Mouse (Mus musculus) large intestine, adult 2 months (tissue): Measurements from ENCODE around the gene Atxn1. TPM values are rescaled to one million over a fixed set of nuclear protein-coding genes. Genes with fewer than 3 reads are reported as not detected.

Source experiments
- DNase-seq: peaks from one replicate; pipeline ENCODE4 v3.0.0-alpha.2; 2012; ENCODE audit warnings: low read depth, low spot score
- WGBS: fragments of 180-500 bp; shearing (Covaris S2); methylation state at CpG from one replicate; pipeline ENCODE4 v1.1.7; 2018; 5-methylcytosine and 5-hydroxymethylcytosine counted together
- polyA plus RNA-seq: library from polyadenylated mRNA; depleted of rRNA; stranded (reverse); fragments of >200 nt; gene quantifications from 2 replicates; pipeline ENCODE4 v1.2.3, GENCODE M21; 2012

The Atxn1 gene
- polyA plus RNA-seq, 1 experiment, result 6.3 TPM

GRCm38 (mm10) chr13:45625740-45626139 lies 339.1 kb downstream of the Atxn1 start:
- WGBS, result 92% methylated on average over 5 of the region's 5 CpGs
- DNase-seq, result no peak

GRCm38 (mm10) chr13:45623846-45624245 lies 341.0 kb downstream of the Atxn1 start:
- no peak for DNase-seq
- WGBS, result 92% methylated on average over 1 of the region's 1 CpGs

- no peak for DNase-seq
- 96% methylated on average over 4 of the region's 4 CpGs for WGBS
Measured at GRCm38 (mm10) chr13:45622871-45623546, 341.8 kb downstream of the Atxn1 start.

GRCm38 (mm10) chr13:45620687-45621086 lies 344.1 kb downstream of the Atxn1 start:
- 85% methylated on average over 12 of the region's 12 CpGs for WGBS
- DNase-seq, result no peak

GRCm38 (mm10) chr13:45620281-45620680 lies 344.5 kb downstream of the Atxn1 start:
- 81% methylated on average over 7 of the region's 7 CpGs for WGBS

GRCm38 (mm10) chr13:45617988-45618387 lies 346.8 kb downstream of the Atxn1 start:
- no peak for DNase-seq
- 86% methylated on average over 6 of the region's 6 CpGs for WGBS

More at GRCm38 (mm10) chr13:45620281-45620680, 344.5 kb downstream of the Atxn1 start:
- no peak for DNase-seq

- DNase-seq, result no peak
Measured at GRCm38 (mm10) chr13:45614762-45615161, 350.0 kb downstream of the Atxn1 start.

GRCm38 (mm10) chr13:45613346-45613745 lies 351.5 kb downstream of the Atxn1 start:
- WGBS, result 44% methylated on average over 5 of the region's 5 CpGs
- DNase-seq, result no peak

More at GRCm38 (mm10) chr13:45614762-45615161, 350.0 kb downstream of the Atxn1 start:
- WGBS, result 73% methylated on average over 11 of the region's 11 CpGs

- WGBS, result 86% methylated on average over 3 of the region's 3 CpGs
- DNase-seq, result no peak
Measured at GRCm38 (mm10) chr13:45611554-45611953, 353.3 kb downstream of the Atxn1 start.

GRCm38 (mm10) chr13:45609461-45609860 lies 355.3 kb downstream of the Atxn1 start:
- 90% methylated on average over 4 of the region's 4 CpGs for WGBS
- DNase-seq, result no peak

- WGBS, result 98% methylated on average over 5 of the region's 5 CpGs
- no peak for DNase-seq
Measured at GRCm38 (mm10) chr13:45608593-45608992, 356.2 kb downstream of the Atxn1 start.

- no peak for DNase-seq
- 48% methylated on average over 2 of the region's 2 CpGs for WGBS
Measured at GRCm38 (mm10) chr13:45607946-45608345, 356.9 kb downstream of the Atxn1 start.

GRCm38 (mm10) chr13:45603636-45604035 lies 361.2 kb downstream of the Atxn1 start:
- no peak for DNase-seq
- 76% methylated on average over 6 of the region's 6 CpGs for WGBS

GRCm38 (mm10) chr13:45600443-45600842 lies 364.4 kb downstream of the Atxn1 start:
- DNase-seq, result no peak
- 56% methylated on average over 6 of the region's 6 CpGs for WGBS

- 90% methylated on average over 2 of the region's 2 CpGs for WGBS
Measured at GRCm38 (mm10) chr13:45599831-45600230, 365.0 kb downstream of the Atxn1 start.

GRCm38 (mm10) chr13:45595416-45595815 lies 369.4 kb downstream of the Atxn1 start:
- WGBS, result 78% methylated on average over 7 of the region's 7 CpGs
- DNase-seq, result no peak

More at GRCm38 (mm10) chr13:45599831-45600230, 365.0 kb downstream of the Atxn1 start:
- DNase-seq, result no peak

GRCm38 (mm10) chr13:45593914-45594313 lies 370.9 kb downstream of the Atxn1 start:
- no peak for DNase-seq

GRCm38 (mm10) chr13:45590898-45591297 lies 373.9 kb downstream of the Atxn1 start:
- DNase-seq, result no peak

More at GRCm38 (mm10) chr13:45593914-45594313, 370.9 kb downstream of the Atxn1 start:
- WGBS, result 58% methylated on average over 1 of the region's 1 CpGs

GRCm38 (mm10) chr13:45583061-45583460 lies 381.7 kb downstream of the Atxn1 start:
- no peak for DNase-seq
- WGBS, result 90% methylated on average over 5 of the region's 5 CpGs

GRCm38 (mm10) chr13:45582294-45582693 lies 382.5 kb downstream of the Atxn1 start:
- no peak for DNase-seq
- WGBS, result 51% methylated on average over 12 of the region's 12 CpGs

- DNase-seq, result no peak
- WGBS, result 68% methylated on average over 3 of the region's 3 CpGs
Measured at GRCm38 (mm10) chr13:45579751-45580150, 385.1 kb downstream of the Atxn1 start.

GRCm38 (mm10) chr13:45577784-45578183 lies 387.0 kb downstream of the Atxn1 start:
- DNase-seq, result no peak
- 59% methylated on average over 2 of the region's 2 CpGs for WGBS
